Mouse (Mus musculus): ENCODE results near the gene Dab1.

Gene Dab1

DNA sequence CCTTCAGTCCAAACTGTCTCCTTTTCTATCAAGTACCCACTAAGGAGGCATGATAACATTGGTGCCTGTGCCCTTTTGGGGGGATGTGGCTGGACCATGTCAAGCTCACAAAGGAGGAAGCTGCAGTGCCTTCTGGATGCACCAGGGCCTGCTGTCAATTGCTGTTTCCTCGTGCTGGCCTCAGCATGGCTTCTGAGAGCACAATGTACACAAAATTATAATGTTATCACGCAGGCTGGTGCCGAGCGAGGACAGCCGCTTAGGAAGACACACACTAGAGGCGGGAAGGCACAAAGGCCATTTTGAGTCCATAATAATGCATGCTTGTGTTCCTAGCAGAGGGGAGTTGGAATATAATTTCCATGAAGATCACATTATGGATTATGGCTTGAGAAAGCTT, 81.2 kb downstream of the Dab1 start:
- no peak for DNase-seq (ENCODE audit: low read depth, low spot score)

DNA sequence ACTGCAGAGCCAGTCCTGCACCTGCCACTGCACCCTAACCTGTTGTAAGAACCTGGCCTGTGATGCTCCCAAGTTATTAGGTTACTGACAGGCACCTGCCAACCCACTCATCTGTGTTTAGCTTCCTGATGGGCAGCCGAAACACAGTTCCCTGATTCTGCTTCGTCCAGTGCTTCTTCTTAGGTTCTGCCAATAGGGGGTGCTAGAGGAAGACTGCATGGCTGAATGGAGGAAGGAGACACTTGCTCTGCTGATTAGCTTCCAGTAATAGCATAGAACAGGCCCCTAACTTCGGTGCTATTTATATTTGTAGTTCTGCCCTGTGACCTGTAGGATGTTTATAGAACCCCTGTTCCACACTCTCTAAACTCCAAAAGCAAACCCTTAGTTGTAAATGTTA, 83.0 kb downstream of the Dab1 start:
- no peak for DNase-seq (ENCODE audit: low read depth, low spot score)

DNA sequence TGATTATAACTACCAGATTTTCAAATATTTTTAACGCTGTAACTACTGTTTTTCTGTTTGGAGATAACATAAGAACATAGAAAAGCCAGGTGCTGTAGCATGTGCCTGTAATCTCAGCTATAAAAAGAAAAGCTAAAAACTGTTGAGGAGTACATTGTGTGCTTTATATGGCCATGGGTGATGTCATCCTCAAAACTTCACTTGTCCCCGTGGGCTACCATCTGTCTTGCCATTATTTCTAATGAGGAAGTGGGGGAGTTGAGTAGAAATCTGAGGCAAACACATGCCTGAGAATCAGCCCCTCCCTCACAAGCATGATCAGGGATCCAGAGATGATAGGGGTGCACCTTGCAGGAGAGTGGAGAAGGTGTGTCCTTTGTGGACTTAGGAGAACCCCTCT, 85.3 kb downstream of the Dab1 start:
- DNase-seq (ENCODE audit: low read depth, low spot score) = no peak

DNA sequence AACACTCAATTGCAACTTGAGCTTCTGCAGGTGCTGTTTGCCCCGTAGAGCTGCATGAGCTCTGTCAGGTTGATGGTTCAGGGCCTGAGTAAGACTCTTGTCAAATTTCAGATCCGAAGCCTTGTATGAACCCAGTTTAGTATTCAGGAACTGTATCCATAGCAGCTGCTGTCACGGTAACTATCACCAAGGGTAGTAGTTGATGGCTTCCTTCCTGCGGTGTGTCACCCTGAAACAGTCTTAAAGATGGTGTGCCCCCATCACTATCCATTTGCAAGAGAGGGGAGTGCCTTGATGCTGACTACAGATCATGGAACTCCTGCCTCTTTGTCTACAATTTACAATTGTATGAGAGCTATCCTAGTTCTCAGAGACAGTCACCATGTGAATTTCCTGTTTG, 87.3 kb downstream of the Dab1 start:
- DNase-seq (ENCODE audit: low read depth, low spot score) = no peak

DNA sequence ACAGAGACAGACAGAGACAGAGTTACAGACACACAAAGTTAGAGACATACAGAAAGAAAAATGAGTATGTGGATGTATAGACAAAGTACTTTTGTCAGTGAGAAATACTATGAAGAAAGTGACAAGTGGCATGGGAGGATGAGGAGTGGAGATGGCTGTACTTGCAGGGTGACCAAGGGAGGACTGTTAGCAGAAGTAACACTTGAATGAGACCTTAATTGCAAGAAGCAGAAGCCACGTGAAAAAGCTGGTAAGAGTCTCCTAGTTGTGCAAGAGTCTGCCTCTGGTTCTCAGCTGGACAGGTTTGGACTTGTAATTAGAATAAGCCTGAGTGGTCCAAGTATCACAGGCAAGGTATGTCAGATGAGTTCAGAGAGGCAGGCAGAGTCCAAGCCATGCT, 88.0 kb downstream of the Dab1 start:
- DNase-seq (ENCODE audit: low read depth, low spot score) = no peak

DNA sequence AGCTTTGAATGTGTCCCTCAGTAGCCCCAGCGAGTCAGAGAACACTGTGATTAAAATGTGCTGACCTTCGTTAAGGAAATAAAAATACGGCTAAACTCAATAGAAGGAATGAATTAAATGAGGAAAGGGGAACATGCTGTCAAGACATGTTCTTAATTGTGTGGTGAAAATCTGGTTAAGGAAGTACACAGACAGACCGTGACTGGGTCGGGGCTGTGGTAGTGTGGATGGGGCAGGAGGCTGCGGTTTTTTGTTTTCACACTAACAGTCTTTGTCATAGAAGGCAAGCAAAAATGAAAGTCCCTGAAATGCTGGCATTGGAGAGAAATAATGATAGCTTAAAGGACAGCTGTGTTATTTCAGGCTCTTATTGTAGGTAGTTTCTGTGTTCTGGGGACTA, 92.2 kb downstream of the Dab1 start:
- DNase-seq (ENCODE audit: low read depth, low spot score) = no peak

DNA sequence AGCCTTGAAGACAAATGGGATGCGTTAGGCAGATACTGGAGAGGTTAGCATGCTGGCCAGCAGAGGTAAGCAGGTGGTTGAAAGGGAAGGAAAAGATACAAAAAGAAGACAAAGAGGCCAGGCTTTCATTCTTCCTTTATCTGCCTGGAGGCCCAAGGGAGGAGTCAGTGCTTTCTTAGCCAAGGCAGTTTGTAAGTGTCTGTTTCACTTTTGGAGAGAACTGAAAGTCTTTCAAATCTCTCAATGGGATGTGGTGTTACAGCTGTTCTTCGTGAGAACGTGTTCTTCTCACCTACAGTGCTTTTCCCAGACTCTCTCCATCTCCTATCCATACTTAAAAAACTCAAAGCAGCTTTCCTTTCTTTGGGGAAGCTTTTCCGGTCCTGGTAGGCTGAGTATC, 94.8 kb downstream of the Dab1 start:
- DNase-seq (ENCODE audit: low read depth, low spot score) = no peak

DNA sequence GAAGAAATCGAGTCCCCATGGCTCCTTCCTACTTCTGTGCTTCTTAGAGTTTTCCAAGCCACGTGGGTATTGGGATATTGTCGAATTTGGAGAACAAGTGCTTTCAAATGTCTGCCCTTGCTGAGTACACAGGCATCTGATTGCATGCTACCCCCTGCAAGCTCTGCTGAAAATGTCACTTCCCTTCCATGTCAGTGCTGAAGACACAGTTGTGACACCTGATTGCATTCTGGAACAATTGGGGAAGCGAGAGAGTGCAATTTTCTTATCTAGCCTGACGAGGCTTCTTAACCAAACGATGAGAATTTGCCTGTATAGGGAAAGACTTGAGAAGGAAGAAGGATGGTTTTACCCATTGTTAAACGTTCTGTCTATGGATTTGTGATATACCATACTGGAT, 95.8 kb downstream of the Dab1 start:
- no peak for DNase-seq (ENCODE audit: low read depth, low spot score)

DNA sequence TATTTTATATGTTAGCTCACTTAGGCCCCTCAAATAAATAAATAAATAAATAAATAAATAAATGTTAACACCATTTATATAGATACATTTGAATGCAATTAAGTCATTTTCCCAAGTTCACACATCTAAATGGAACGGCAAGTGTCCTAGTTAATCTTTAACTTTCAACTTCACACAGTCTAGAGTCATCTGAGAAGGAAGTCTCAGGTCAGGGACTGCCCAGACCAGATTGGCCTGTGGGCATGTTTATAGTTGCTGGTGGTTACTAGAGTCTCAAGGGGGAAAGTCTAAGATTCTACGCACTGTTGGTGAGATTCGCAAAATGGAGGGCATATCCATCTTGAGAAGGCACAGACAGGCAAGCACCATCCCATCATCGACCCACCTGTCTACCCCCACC, 96.4 kb downstream of the Dab1 start:
- DNase-seq (ENCODE audit: low read depth, low spot score) = no peak

DNA sequence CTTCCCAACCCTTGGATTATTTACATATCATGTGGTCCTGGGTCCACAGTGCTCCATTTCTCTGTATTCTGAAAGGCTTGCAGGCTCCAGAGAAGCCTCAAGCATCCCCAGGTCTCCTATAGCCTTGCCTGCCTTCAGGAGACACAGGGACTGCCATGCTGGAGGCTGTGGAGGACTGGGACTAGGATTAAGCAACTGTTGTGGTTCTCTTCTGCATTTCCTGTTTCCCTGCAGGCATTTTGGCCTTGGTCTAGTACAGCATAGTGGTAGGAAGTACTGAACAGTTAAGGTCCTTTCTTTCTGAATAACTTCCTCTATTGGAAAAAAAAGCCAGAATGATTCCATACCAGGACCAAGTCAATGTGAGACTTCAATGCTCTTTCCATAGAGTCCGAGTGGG, 103.6 kb downstream of the Dab1 start:
- DNase-seq (ENCODE audit: low read depth, low spot score) = no peak

DNA sequence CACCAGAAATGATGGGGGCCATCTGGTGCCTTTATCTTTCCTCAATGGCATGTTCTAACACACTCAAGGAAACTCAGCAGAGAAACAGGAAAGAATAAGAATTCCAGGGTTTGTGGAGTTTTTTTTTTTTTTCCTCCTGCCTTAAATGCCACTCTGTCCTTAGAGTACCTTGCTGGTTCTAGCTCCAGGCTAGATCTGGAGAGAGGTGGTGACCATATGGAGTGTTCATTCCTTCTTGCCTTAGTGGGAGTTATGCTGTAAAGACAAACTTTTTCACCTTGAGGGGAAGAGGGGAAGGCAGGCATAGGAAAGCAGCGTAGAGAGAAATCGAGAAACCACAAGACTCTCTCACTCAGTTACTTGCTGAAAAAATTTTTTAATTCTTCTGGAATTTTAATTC, 107.3 kb downstream of the Dab1 start:
- DNase-seq (ENCODE audit: low read depth, low spot score) = no peak

DNA sequence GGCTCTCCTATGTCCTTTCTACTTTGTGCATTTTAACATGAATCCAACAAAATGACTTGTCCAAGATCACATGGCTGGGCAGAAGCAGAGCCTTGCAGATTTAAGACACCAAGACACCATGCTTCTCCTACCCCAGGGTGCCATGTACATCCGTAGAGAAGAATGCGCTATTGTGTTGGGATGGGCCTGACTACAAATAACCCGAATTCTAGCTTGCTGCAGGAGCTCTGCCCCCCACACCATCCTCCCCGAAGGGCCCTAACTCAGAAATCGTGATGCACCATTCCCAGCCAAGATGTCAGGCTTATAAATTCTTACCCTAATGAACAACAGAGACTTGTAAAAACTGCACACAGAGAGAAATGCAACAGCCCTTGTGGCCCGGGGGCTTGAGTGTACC, 118.0 kb downstream of the Dab1 start:
- DNase-seq (ENCODE audit: low read depth, low spot score) = no peak

DNA sequence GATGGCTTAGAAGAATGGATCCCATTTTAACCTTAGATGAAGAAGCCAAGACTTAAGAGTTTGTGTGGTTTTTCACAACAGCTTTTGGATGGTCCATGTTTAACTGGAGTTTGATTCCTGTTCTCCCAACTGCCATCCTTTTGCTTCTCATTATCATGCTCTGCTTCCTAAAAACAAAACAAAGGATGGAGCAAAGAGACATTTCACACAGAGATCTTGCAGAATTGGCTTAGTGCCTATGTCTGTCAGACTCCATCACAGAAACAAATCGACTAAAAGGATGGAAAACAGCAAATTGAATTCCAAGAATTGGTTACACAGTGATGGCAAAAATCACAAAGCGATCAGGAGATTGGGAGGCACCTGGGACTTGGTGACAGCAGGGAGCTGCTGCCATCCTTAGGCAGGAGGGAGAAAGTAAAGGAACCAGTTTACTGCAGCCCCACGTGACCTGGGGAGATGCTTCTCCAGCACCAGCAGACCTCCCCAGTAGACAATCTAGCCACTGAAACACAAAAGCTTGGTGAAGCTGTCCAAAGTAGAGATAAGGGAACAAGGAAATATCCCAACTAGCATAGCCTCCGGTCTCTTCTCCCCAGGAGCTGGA, 132.2 kb downstream of the Dab1 start:
- DNase-seq (ENCODE audit: low read depth, low spot score) = no peak

DNA sequence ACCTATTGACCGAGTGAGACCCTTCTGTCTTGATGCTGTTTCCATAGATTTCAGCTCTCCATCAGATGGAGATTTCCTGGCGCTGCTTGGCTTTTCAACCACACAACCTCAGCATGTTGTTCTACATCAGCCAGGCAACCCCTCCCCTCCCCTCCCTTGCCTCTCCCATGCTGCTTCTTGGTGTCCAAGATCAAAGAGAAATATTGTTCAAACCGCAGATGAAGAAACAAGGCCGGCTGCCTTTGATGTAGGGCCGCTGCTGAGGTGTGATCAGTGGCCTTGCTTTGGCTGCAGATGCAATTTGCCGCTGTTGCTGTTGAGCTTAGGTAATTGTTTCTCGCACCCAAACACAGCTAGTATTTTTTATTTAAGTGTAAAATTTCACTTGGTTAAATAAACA, 135.4 kb downstream of the Dab1 start:
- no peak for DNase-seq (ENCODE audit: low read depth, low spot score)

DNA sequence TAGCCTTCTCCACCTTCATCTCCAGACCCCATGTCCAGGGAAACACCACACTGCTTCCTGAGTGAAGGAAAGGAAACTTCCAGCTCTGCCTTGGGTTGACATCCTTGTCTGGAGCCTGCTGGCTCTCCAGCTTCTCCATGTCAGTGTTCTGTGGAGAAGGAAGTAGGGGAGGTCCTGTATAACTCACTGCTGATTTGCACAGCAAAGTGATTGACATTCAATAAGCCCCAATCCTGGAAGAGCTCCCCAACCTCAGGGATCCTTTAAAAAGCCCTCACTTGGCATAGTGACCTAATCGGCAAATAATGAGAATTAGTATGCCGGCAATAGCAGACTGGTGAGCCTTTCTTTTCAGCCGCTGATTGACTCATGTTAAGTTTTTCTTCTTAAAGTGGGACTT, 138.1 kb downstream of the Dab1 start:
- no peak for DNase-seq (ENCODE audit: low read depth, low spot score)

DNA sequence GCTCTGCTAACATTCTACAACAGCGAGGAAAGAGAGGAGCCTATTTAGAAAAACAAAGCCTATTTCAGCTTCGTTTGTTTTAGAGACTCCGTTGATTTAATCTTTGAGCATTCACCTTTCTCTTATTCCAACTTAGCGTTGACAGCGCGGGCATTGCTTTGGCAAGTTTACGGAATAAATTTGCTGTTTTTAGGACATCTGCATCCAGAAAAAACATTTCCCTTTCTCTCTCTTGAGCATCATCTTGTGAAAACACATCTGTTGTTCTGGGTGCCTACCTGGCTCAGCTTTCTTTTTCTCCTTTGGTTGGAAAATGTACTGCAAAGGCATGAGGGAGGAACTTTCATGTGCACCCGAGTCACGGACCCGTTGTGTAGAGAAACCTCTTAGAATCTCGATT, 143.3 kb downstream of the Dab1 start:
- DNase-seq (ENCODE audit: low read depth, low spot score) = no peak

DNA sequence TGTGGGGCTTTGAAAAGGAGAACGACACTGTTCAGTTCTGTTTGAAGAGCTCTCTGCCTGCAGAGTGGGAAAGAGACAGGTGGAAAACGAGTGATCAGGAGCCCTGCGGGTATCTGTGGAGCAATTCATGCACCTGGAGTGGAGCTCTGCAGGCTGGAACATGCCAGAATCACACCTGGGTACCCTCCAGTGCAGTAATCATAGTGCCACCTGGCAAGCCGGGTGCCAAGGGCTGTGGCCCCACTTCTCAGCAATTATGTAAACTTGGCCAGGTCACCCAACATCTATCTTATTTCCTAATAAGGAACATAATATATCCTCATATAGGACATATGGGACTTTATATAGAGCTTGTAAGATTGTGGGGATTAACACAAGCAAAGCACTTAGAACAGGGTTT, 156.6 kb downstream of the Dab1 start:
- DNase-seq (ENCODE audit: low read depth, low spot score) = no peak

DNA sequence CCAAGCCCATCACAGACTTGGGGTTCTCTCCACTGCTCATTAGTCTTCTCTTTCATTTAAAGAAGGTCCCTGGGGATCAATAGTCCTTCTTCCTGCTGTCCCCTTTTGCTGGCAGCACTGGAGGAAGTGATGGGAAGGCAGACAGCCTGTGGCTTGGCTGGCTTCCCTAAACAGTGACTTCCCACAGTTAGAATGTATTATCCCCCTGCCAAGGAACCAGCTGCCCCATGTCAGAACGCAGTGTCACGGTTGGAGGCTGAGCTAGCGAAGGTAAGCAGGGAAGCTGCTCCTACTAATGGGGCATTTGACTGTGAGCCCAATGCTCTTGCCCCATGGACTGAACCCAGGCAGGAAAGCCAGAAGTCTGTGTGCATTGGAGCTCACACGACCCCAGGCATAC, 162.2 kb downstream of the Dab1 start:
- no peak for DNase-seq (ENCODE audit: low read depth, low spot score)

DNA sequence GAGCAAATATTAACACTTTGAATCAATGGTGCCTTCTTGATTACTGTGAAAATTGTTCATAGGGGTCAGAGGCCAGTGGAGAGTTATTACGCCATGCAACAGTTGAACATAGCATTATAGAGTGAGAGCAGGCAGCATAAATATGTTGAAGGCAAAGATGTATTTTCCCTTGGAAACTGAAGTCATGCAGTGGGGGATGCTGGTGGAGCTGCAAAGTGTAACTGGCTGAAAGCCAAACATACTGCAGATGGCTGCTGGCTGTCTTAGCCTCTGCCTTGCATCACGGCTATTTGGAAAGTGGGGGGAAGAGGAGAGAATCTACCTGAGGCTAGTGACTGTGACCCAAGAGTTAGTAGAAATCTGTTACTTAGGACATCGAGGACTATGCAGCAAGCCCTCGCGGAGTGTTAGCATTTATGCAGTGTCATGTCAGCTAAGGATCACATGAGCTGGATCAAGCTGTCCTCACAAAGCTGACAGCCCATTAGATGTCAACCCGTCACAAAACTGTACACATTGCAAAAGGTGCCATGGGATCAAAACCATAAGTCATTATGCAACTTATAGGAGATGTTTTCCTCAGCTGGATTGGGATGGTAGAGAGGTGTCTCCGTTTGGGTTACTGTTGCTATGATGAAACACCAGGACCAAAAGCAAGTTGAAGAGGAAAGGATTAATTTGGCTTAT, 164.5 kb downstream of the Dab1 start:
- DNase-seq (ENCODE audit: low read depth, low spot score) = no peak

DNA sequence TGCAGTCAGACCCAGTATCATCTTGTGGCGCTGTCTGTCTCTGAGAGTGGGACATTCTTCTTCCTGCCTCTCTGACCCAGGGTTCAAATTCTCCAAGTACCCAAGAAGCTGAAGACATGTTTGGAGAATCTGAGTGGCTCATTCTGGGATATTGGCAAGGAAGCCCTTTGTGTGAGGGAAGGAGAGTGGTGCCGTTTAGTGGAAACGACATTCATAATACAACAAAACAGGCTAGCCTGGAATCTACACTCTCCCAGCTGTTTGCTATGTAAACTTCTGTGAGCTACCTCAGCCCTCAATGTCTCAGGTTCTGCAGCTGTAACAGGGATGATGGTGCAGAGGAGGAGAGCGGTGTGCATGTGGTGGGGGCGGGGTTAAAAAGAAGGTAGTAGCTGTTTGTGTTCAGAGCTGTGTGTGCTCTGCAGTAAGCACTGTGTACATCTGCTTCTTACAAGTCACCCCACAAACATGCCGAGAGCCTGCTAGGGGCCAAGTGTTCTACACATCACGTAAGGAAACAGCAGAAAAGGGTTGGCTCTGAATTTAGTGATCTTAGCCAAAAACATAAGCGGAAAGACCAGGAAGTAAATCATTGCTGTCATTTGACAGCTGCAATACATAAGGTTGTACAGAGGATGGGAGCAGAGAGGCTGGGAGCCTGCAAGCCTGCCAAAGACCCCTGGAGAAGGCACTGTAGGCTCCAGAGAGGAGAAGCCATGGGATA, 174.6 kb downstream of the Dab1 start:
- DNase-seq (ENCODE audit: low read depth, low spot score) = no peak

DNA sequence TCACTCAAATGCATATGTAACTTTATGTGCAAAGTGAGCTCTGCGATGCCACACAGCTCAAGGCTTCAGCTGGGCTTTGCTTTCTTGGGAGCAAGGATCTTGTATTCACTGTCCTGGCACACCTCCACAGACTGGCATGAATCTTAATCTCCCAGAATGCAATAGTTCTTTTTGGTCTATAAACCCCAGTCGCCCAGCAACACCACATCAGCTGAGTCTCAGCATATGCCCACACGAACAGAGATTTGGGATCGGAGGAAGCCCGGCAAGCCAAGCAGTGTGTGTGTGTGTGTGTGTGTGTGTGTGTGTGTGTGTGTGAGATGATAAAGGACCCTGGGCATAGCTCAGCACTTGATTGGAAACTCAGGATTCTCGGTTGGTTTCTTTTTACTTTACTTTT, 177.3 kb downstream of the Dab1 start:
- DNase-seq (ENCODE audit: low read depth, low spot score) = no peak

DNA sequence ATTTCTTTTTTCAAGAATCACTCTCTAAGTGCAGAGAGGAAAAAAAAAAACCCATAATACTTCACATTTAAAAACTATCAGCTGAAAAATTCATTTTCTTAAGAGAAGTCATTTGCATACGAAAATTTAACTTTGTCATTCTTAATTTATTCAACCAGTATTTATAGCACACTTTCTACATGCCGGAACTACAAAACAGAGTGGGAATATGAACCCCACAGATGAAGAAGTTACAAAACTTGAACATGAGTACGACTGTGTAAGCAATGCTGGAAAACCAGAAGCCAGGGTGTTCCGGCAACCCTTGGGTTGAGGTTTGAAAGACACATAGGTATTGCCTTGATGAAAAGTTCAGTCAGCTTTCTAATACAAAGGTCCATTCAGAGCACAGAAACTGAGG, 183.3 kb downstream of the Dab1 start:
- no peak for DNase-seq (ENCODE audit: low read depth, low spot score)

DNA sequence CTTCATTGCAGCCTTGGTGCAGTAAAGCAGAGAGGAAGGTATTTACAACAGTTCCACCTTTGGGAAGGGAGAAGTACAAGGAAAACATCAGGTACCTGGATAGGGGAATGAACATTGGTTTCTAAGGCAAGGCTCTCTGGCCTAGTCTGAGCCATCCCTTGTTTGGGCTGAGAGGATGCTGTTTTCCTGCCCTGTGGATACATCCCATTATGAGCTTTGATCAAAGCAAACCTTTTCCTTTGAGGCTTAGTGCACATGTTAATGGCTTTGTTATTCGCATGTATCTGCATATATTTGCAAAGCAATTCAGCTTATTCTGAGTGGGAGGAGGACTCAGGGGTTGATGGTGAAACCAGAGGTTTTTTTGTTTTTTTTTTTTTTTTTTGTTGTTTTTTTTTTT, 185.3 kb downstream of the Dab1 start:
- DNase-seq (ENCODE audit: low read depth, low spot score) = no peak

All from A20 (cell line).